Mouse (Mus musculus): ENCODE measurements around the gene Slc22a18.

The Slc22a18 gene

GRCm38 (mm10) chr7:143473347-143474101 is at the start of gene Slc22a18:
Gene Slc22a18 (plus strand): TSS chr7:143473736.
- no peak for DNase-seq (ENCODE audit: low read depth)

GRCm38 (mm10) chr7:143428142-143428813 is 45.3 kb upstream of the Slc22a18 start:
- DNase-seq (ENCODE audit: low read depth) = no peak

- DNase-seq (ENCODE audit: low read depth) = no peak
These were observed 44.6 kb upstream of the Slc22a18 start for GRCm38 (mm10) chr7:143428814-143429499.

- no peak for DNase-seq (ENCODE audit: low read depth)
These were observed 40.9 kb upstream of the Slc22a18 start for GRCm38 (mm10) chr7:143432631-143433030.

- no peak for DNase-seq (ENCODE audit: low read depth)
These were observed 40.2 kb upstream of the Slc22a18 start for GRCm38 (mm10) chr7:143433331-143433730.

GRCm38 (mm10) chr7:143437231-143437893 is 36.2 kb upstream of the Slc22a18 start:
- DNase-seq (ENCODE audit: low read depth) = no peak

- no peak for DNase-seq (ENCODE audit: low read depth)
These were observed 35.5 kb upstream of the Slc22a18 start for GRCm38 (mm10) chr7:143437894-143438581.

- no peak for DNase-seq (ENCODE audit: low read depth)
These were observed 34.6 kb upstream of the Slc22a18 start for GRCm38 (mm10) chr7:143438965-143439364.

GRCm38 (mm10) chr7:143444580-143444954 is 29.0 kb upstream of the Slc22a18 start:
- no peak for DNase-seq (ENCODE audit: low read depth)

- DNase-seq (ENCODE audit: low read depth) = no peak
These were observed 28.4 kb upstream of the Slc22a18 start for GRCm38 (mm10) chr7:143444955-143445648.

- DNase-seq (ENCODE audit: low read depth) = no peak
These were observed 27.7 kb upstream of the Slc22a18 start for GRCm38 (mm10) chr7:143445651-143446460.

GRCm38 (mm10) chr7:143447130-143447529 is 26.4 kb upstream of the Slc22a18 start:
- no peak for DNase-seq (ENCODE audit: low read depth)

- no peak for DNase-seq (ENCODE audit: low read depth)
These were observed 14.6 kb upstream of the Slc22a18 start for GRCm38 (mm10) chr7:143458963-143459331.

GRCm38 (mm10) chr7:143459332-143460211 is 14.0 kb upstream of the Slc22a18 start:
- DNase-seq (ENCODE audit: low read depth) = no peak

- DNase-seq (ENCODE audit: low read depth) = no peak
These were observed 13.2 kb upstream of the Slc22a18 start for GRCm38 (mm10) chr7:143460217-143460834.

- DNase-seq (ENCODE audit: low read depth) = peak; percentile 71
These were observed 12.7 kb upstream of the Slc22a18 start, which contains the start of gene Cdkn1c for GRCm38 (mm10) chr7:143460874-143461273. Gene Cdkn1c (minus strand): TSS chr7:143461050.

GRCm38 (mm10) chr7:143461294-143461870 is 12.2 kb upstream of the Slc22a18 start:
- DNase-seq (ENCODE audit: low read depth) = no peak

GRCm38 (mm10) chr7:143461920-143462319 is 11.6 kb upstream of the Slc22a18 start:
- no peak for DNase-seq (ENCODE audit: low read depth)

Measured in c-Kit-positive CD71-positive TER-119-negative erythroid progenitor cells, embryonic 14.5 days (primary cell).